Mouse (Mus musculus) spleen, adult 12 weeks (tissue): ENCODE measurements around the gene Leng1.
"Not testable (repeated sequence)": the region's sequence is repeated elsewhere in the genome, so short reads cannot be mapped to it uniquely, and the experiment has no call there.

Source experiments
- DNase-seq: peaks from one replicate; pipeline ENCODE4 v3.0.0; 2022; ENCODE audit warnings: low spot score

The Leng1 gene

DNA sequence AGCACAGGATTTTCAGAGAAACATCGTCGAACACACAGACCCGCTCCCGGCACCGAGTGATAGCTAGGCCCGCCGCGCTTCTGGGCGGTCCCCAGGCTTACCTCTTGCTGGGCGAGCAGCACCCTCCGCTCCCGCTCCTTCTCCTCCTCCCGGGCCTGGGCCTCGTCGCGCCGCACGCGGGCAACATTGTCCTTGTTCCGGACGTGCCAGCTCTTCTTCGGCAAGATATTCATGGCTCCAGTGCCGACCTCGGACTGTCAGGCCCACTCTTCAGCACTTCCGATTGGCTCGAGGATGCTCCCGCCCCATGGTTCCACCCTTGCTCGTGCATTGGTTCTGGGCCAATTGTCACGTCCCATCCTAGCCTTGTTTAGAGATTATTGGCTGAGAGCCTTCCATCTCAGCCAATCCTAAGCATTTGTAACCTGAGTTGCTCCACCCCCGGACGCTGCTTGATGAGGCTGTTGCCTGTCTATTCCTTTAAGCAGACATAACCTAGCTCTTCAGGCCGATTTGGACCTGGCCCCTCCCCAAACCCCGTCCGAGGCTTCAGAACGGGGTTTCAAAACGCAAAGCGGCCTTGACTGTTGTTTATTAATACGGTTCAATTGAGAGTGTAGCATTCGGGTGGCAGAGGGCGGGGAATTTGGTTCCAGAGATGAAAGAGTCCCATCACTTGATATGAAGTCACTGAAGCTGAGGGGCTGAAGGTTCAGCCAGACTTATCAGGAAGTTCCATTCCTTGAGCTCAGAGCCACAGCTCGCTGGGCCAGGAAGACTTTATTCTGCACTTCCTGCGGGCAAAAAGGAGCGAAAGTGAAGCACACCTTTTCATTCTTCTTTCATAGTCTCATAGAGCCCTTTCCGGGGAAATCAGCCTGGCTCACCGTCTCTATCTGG, at the start of gene Leng1:
Leng1 (minus strand) TSS at position 626 of the 900 bp plus-strand sequence.
- peak; percentile 91 for DNase-seq

- no peak for DNase-seq
Observed at GRCm38 (mm10) chr7:3715249-3715648, 49.6 kb upstream of the Leng1 start.

GRCm38 (mm10) chr7:3712264-3712942, 46.8 kb upstream of the Leng1 start:
- DNase-seq, result no peak

DNA sequence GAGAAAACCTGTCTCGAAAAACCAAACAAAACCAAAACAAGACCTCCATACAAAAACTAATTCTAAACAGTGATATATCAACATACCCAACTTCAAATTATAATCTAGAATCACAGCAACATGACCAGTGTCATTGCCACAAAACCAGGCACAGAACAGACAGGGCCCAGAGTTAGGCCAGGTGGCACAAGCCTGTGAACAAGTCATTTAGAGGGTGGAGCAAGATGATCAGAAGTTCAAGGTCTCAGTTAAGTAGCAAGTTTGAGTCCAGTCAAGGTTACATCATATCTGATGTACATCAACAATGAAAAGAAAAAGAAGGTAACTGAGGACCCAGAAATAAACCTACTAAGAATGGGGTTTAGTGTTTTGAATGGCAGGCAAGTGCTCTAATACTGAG, 43.4 kb upstream of the Leng1 start:
- DNase-seq, result no peak

GRCm38 (mm10) chr7:3708447-3708980, 42.9 kb upstream of the Leng1 start:
- DNase-seq, result not testable (repeated sequence)

GRCm38 (mm10) chr7:3707568-3708413, 42.2 kb upstream of the Leng1 start:
- no peak for DNase-seq

GRCm38 (mm10) chr7:3707027-3707426, 41.4 kb upstream of the Leng1 start:
- no peak for DNase-seq

- no peak for DNase-seq
Observed at GRCm38 (mm10) chr7:3706343-3706934, 40.8 kb upstream of the Leng1 start.

DNA sequence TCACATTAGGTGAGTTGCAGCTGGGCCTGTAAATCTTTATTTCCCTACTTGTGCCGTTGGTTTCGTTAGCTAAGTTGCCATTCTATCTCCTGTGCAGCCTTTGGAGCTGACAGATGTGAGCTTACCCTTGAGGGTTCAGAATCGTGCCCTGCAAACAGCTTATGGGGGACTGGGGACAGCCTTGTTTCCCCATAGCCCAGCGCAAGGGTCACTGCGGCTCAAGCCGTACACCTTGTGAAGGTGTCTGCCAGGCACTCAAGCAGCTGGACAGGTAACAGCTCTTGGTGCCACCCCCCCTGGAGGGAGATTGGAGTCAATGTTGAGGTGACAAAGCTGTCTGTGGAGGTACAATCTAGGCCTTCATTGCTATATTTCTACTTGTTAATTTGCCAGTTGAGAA, 40.3 kb upstream of the Leng1 start:
- DNase-seq, result no peak

DNA sequence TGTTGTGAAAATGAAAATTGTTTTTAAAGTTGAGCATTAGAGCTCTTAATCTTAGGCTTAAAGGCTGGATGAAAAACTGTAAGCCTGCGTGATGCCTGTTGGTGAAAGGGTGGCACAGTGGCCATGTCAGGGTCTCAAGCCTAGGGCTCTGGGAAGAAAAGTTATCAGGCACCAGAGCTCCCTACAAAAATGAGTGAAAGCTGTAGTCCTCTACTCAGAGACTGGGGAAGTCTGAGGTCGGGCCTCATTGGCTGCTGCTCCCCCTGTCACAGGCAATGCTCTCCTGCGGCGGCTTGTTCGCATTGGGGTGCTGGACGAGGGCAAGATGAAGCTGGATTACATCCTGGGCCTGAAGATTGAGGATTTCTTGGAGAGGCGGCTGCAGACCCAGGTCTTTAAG, 39.8 kb upstream of the Leng1 start:
- not testable (repeated sequence) for DNase-seq

DNA sequence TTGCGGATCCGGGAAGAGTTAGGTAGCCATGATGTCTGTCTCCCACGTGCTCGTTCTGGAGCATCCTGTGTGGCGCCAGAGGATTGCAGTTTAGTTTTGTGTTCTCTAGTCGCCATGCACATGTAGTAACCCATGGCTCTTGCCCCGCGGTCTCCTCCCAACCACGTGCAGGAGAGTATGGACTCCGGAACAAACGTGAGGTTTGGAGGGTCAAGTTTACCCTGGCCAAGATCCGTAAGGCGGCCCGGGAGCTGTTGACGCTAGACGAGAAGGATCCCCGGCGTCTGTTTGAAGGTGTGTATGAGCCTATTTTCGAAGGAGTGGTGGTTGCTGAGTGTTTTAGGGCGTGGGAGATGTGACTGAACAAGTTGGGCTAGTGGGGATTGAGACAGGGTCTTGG, 38.8 kb upstream of the Leng1 start:
- DNase-seq, result no peak

DNA sequence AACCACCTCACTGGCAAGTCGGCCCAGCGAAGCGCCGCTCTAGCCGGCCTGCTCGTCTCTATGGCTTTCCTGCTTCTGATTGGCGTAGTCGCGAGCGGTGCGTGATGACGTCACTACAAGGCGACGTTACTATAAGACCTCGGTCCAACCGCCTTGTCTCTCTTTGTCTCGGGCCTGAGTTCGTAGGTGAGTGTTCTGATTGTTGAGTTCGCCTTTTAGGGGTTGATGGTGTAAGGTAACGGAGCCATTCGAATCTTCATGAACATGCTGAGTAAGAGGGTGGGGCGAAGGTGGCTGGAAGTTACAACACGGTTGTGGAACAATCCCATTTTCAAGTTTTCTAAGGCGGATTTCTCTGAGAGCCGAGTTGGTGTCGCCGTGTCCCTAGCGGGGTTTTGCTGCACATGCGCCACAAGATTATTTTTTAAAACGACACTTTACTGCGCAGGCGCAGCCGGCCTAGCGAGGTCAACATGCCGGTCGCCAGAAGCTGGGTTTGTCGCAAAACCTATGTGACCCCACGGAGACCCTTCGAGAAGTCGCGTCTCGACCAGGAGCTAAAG, 38.3 kb upstream of the Leng1 start, which contains the start of gene Rps9:
Rps9 (plus strand) TSS at position 115 of the 563 bp plus-strand sequence.
- DNase-seq, result peak; percentile 86

DNA sequence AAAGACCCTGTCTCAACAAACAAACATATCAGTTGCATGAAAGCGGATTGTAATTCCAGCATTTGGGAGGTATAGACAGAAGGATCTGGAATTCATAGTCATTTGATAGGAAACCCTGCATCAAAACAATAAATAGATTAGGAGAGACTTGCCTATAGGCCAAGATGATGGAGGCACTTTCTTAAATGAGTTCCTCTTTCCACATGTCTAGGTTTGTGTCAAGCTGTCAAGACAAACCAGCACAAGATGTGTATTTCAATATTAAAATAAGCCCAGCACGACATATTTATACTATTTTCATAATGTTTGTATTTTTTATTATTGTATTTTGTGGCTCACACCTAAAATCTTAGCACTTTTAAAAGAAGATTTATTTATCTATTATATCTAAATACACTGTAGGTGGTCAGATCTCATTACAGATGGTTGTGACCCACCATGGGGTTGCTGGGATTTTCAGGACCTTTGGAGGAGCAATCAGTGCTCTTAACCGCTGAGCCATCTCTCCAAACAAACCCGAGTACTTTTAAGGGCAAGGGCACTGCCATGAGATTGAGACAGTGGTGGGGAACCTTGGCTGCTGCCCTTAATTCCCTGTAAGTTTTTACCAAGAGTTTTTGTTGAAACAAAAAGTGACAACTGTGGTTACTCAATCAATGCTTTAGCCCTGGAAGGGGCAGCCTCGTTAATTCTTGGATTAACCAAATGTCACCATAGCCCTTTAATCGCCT, 37.7 kb upstream of the Leng1 start:
- no peak for DNase-seq

GRCm38 (mm10) chr7:3698471-3698870, 32.8 kb upstream of the Leng1 start:
- no peak for DNase-seq

- DNase-seq, result not testable (repeated sequence)
Observed at GRCm38 (mm10) chr7:3694949-3695305, 29.3 kb upstream of the Leng1 start.

- DNase-seq, result peak; percentile 52
Observed at GRCm38 (mm10) chr7:3694076-3694948, 28.7 kb upstream of the Leng1 start.

- DNase-seq, result no peak
Observed at GRCm38 (mm10) chr7:3693809-3694075, 28.1 kb upstream of the Leng1 start.

GRCm38 (mm10) chr7:3692987-3693808, 27.6 kb upstream of the Leng1 start, which contains the start of gene Mboat7:
Gene Mboat7 (minus strand): TSS chr7:3693523.
- DNase-seq, result peak; percentile 95
